Mouse (Mus musculus): ENCODE measurements around the gene Cend1.
"Not testable (repeated sequence)": the region's sequence is repeated elsewhere in the genome, so short reads cannot be mapped to it uniquely, and the experiment has no call there.

Cend1 gene

DNA sequence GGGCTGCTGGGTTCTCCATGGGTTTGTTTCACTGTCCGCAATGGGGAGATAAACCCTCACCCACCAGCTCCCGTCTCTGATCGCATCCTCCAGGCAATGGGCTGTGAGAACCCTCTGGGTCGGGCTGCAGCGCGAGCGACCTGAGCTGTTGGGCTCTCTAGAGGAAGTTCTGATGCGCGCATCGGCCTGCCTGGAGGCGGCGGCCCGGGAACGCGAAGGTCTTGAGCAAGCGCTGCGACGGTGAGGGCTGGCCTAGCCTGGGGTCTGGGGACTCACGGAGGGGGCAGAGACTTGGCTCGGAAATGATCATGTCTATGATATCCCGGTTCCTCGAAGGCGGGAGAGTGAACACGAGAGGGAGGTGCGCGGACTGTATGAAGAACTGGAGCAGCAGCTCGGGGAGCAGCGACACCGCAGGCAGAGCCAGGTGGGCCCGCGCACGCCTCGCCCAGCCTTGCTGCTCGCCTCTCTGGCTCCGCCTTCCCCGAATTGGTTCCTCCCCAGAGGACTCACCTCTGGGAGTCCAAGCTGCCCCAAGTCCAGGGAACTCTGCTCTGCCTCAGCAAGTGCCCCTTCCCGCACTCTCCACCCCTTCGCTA lies 35.4 kb upstream of the Cend1 start:
- no peak for DNase-seq (ENCODE audit: low spot score in 2 of 2)

- DNase-seq (ENCODE audit: low spot score in 2 of 2) = no peak
Measured at GRCm38 (mm10) chr7:141463824-141464602, 34.7 kb upstream of the Cend1 start.

DNA sequence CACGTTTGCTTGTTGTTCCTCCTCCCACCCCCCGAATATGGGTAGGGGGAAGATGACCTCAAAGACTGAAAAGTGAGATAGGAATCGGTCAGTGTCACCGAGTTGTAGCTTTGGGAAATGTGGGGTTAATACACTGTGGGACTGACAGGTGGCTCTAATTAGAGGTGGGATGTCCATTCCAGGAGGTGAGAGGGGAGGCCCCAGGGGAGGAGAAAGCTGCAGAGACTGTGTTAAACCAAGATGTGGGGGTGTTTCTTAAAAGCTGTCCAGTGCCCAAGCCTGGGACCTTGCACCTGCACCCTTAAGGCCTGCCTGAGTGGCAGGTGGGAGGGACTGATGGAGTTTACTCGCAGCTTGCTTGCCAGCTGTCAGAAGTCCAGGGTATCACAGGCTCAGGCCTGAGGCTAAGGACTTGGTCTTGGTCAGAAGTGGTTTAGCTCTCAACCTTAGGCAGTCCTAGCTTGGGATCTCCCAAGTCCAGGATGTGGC lies 33.1 kb upstream of the Cend1 start:
- DNase-seq (ENCODE audit: low spot score in 2 of 2) = no peak

- DNase-seq (ENCODE audit: low spot score in 2 of 2) = no peak
Measured at GRCm38 (mm10) chr7:141461521-141462332, 32.4 kb upstream of the Cend1 start.

DNA sequence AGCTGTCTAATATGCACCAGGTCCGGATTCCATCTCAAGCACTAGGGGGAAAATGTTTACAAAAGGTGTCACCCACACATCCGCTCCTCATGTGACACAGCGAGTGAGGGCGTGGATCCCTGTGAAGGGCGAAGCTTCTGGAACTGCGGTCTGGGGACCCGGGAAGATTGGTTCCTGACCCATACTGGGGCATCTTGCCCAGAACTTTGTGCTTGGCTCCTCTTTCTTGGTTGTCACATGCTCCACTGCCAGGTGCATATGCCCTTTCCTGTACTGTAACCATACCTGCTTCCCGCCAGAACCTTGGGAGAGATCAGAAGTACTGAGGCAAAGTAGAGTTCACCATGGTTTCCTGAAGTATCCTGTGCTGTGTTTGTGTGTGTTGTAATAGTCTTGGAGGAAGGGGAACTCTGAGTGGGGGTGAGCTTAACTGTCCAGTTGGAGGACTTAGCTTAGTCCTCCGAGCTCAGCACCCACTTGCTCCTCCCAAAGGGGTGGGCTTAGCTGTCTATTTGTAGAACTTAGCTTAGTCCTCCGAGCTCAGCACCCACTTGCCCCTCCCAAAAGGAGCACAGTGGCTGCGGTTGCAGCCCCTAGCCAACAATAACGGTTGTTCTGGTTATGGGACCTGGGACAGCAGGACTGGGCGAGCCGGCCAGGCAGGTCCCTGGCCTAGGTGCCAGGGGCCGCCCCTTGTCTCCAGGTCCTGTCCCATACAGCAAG lies 31.3 kb upstream of the Cend1 start, which contains the start of gene Cracr2b:
Gene Cracr2b (plus strand): TSS at position 704 of the 723 bp plus-strand sequence.
- DNase-seq (ENCODE audit: low spot score in 2 of 2) = no peak

- no peak for DNase-seq (ENCODE audit: low spot score in 2 of 2)
Measured at GRCm38 (mm10) chr7:141460001-141460390, 30.7 kb upstream of the Cend1 start.

GRCm38 (mm10) chr7:141459301-141459711 lies 30.0 kb upstream of the Cend1 start:
- DNase-seq (ENCODE audit: low spot score in 2 of 2) = peak in 1 of 2 experiments; percentile 1

DNA sequence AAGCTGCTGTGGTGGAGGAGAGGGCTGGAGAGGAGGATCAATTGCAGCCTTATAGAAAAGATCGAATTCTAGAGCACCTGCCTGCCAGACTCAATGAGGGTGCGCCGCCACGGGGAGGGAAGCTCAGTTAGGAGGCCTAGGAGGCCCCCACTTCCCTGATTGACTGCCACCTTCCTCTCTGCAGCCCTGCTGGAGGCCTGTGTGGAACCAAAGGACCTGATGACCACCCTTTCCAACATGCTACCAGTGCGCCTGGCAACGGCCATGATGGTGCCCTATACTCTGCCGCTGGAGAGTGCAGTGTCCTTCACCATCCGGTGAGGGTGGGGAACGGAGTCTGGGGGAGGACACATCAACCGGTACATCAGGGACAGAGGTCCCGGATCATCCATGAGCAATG lies 29.4 kb upstream of the Cend1 start:
- DNase-seq (ENCODE audit: low spot score in 2 of 2) = no peak

DNA sequence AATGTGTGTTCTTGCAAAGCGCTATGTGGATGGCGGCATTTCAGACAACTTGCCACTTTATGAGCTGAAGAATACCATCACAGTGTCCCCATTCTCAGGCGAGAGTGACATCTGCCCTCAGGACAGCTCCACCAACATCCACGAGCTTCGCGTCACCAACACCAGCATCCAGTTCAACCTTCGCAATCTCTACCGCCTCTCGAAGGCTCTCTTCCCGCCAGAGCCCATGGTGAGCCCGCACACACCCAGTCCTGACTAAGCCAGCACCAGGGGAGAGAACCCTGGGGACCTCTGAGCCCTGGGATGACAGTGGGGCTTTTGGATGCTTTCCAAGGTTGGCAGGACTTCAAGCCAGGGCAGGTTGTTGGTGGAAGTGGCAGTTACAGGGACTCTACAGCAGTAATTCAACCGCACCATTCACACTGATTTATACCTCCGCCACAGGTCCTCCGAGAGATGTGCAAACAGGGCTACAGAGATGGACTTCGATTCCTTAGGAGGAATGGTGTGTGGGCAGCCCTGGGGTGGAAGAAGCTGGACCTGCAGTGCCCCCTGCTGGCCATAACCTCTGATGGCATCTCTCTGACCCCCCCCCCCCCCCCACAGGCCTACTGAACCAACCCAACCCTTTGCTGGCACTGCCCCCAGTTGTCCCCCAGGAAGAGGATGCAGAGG lies 28.8 kb upstream of the Cend1 start:
- DNase-seq (ENCODE audit: low spot score in 2 of 2) = no peak

DNA sequence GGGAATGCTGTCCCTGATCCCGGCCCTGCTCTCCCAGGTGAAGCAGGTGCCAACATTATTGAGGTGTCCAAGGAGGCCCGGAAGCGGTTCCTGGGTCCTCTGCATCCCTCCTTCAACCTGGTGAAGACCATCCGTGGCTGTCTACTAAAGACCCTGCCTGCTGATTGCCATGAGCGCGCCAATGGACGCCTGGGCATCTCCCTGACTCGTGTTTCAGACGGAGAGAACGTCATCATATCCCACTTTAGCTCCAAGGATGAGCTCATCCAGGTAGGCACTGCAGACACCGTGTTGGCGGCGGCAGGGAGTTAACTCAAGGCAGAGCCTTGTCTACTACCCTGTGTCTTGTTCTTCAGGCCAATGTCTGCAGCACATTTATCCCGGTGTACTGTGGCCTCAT lies 27.9 kb upstream of the Cend1 start:
- DNase-seq (ENCODE audit: low spot score in 2 of 2) = no peak

DNA sequence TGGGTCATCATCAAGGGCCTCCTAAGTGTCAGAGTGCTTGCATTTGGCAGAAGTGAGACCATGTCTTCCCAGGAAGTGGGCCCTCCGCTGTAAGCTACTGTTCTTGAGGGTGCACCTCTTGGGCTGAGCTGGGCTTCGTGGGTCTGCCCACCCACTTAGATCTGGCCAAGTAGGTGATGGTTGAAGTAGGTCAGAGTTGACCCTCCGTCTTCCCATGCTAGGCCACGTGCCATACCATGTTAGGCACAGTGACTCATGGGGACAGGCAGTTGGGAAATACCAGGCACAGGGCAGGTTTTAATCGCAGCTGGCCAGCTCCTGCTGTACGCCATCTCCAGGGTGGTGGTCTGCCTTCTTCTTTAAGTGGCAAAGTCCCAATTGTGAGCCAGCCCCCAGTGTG lies 27.4 kb upstream of the Cend1 start:
- DNase-seq (ENCODE audit: low spot score in 2 of 2) = no peak

GRCm38 (mm10) chr7:141455610-141456314 lies 26.5 kb upstream of the Cend1 start:
- peak; percentile 71 to 80 for DNase-seq (ENCODE audit: low spot score in 2 of 2)

DNA sequence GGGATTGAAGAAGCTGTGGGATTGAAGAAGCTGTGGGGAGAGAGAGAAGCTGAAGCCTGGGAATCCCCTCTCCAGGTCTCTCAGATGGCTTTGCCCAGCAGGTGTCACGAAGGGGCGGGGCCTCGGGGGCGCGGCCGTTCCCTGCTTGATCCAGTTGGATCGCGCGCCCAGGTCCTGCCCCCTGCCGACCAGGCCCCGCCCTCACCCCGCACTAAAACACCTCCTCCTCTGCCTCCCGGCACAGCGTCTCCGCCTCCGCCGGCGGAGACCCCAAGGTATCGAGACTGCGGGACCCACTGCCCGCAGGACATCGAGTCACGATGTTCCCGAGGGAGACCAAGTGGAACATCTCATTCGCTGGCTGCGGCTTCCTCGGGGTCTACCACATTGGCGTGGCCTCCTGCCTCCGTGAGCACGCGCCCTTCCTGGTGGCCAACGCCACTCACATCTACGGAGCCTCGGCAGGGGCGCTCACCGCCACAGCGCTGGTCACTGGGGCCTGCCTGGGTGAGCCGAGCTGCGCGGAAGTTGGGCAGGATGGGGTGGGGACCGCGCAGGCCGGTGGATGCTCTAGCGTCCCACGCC lies 25.8 kb upstream of the Cend1 start, which contains the start of gene Pnpla2:
Gene Pnpla2 (plus strand): TSS at position 232 of the 585 bp plus-strand sequence.
- DNase-seq (ENCODE audit: low spot score in 2 of 2) = peak; percentile 94 to 96

DNA sequence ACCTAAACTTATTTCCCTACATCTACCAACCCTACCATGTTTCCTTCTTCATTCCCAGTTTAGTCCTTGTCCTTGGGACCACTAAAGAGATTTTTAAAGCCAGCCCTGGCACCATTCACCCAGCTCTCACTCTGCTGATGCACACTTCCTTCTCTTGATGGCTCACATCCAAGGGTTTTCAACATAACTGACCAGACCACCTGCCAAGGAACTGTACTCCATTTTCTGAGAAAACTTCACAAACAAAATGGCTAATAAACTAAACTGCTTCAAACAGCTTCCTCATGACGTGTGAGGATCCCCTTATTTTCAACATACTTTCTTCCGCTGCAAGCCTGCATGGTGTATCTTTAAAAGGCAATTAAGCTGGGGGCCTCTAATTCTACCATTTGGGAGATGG lies 24.3 kb upstream of the Cend1 start:
- no peak for DNase-seq (ENCODE audit: low spot score in 2 of 2)

- no peak for DNase-seq (ENCODE audit: low spot score in 2 of 2)
Measured at GRCm38 (mm10) chr7:141451928-141452327, 22.6 kb upstream of the Cend1 start.

GRCm38 (mm10) chr7:141447110-141447991 lies 18.1 kb upstream of the Cend1 start, which contains the start of gene Rplp2:
Gene Rplp2 (plus strand): TSS chr7:141447370.
- peak; percentile 93 to 94 for DNase-seq (ENCODE audit: low spot score in 2 of 2)

DNA sequence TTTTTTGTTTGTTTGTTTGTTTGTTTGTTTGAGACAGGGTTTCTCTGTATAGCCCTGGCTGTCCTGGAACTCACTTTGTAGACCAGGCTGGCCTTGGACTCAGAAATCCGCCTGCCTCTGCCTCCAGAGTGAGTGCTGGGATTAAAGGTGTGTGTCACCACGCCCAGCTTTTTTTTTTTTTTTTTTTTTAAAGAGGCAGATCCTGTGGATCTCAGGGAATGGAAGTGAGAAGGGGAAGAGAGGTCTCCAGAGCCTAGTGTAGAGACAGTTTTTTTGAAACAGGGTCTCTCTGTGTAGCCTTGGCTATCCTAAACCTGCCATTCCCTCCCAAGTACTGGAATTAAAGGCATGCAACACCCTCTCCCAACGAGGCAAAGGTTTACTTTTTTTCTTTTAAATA lies 17.1 kb upstream of the Cend1 start:
- not testable (repeated sequence) for DNase-seq (ENCODE audit: low spot score in 2 of 2)

DNA sequence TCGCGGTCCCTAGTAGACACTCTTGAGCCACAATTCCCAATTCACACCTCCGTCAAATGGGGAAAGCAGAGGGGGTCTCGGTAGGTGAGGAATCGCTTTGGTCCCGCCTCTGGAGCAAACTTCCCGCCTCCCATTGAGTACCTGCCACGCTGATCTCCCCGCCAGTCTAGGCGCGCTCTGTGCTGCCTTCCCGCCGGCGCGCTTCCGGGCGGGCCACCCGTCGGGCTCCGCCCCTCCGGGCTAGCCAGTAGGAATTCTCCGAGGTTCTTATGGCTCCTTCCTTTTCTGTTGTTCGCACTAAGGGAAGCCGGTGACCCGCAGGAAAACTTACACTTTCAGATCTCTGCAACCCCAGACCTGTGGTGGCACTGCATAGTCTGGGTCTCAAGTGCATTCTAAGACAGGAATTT lies 14.5 kb upstream of the Cend1 start, which contains the start of gene Pidd1:
Gene Pidd1 (minus strand): TSS at position 198 of the 410 bp plus-strand sequence.
- peak; percentile 58 to 70 for DNase-seq (ENCODE audit: low spot score in 2 of 2)
